Mouse (Mus musculus): ENCODE data around the gene Gm20671. TPM values are rescaled to one million over a fixed set of nuclear protein-coding genes. Genes with fewer than 3 reads are reported as not detected.
"Not testable (repeated sequence)": the region's sequence is repeated elsewhere in the genome, so short reads cannot be mapped to it uniquely, and the experiment has no call there.

The Gm20671 gene
- polyA plus RNA-seq, 1 experiment from 2014 or later: not detected

DNA sequence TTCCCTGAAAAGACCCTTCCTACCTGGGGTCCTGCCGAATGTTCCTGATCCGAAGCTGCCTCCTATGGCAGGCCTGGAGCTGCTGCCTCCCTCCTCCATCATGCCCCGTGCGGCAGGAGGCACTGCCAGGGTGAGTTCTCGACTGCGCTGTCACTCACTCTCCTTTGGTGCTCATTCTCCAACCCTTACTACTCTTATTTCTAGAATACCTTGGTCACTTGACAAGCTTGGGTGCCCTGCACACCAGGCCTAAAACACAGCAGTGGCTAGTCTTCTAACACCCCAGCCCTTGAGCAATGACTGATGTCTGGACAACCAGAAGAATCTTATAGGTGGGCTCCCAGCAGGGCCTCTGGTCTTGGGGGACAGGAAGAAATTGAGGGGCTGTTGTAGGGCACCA lies 93.0 kb downstream of the Gm20671 start:
- not testable (repeated sequence) for DNase-seq (ENCODE audit: low spot score); H3K9ac ChIP-seq (ENCODE audit: low read length); H3K4me3 ChIP-seq (ENCODE audit: low read depth, low read length); H3K4me2 ChIP-seq (ENCODE audit: low read length); H3K27ac ChIP-seq (ENCODE audit: low read depth, low read length); H3K36me3 ChIP-seq (ENCODE audit: control insufficient read depth, insufficient read depth, low read length); ATAC-seq; H3K27me3 ChIP-seq (replicated peaks; ENCODE audit: control insufficient read depth, insufficient read depth, low read length); H3K4me1 ChIP-seq (ENCODE audit: control insufficient read depth, insufficient read depth, low read length); H3K9me3 ChIP-seq (replicated peaks; ENCODE audit: control insufficient read depth, low read length)
- WGBS: 96% methylated on average over 6 of the region's 6 CpGs

DNA sequence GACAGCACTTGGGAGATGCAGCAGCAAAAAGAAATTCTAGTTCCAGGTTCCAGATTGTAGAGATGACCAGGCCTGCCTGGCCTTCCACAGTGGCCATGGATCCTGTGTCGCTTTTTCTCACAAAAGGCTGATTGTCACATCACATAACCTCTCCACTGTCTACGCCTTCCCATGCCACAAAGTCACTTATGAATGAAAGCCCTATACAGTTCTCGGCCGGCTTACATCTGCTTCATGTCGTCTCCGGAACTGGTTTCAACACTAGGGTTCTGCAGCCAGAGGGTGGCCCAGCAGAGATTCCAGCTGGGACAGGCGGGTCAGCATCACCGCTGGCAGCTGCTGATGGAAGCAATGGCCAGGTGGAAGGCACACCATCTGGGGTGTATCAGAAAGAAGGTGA lies 98.1 kb downstream of the Gm20671 start:
- Histone ChIP-seq H3K9me3 (replicated peaks; ENCODE audit: control insufficient read depth, low read length) (no peaks in the 10 kb centered on the region), H3K27ac (ENCODE audit: low read depth, low read length) (no peak overlapping the region), H3K4me1 (ENCODE audit: control insufficient read depth, insufficient read depth, low read length) (no peaks in the 10 kb centered on the region), H3K27me3 (replicated peaks; ENCODE audit: control insufficient read depth, insufficient read depth, low read length) (no peaks in the 10 kb centered on the region), H3K36me3 (ENCODE audit: control insufficient read depth, insufficient read depth, low read length) (no peaks in the 10 kb centered on the region), H3K9ac (ENCODE audit: low read length) (no peak overlapping the region), H3K4me3 (ENCODE audit: low read depth, low read length) (no peak overlapping the region), H3K4me2 (ENCODE audit: low read length) (no peak overlapping the region)
- ATAC-seq (no peak), DNase-seq (ENCODE audit: low spot score) (no peak)
- WGBS: 92% methylated on average over 8 of the region's 8 CpGs

DNA sequence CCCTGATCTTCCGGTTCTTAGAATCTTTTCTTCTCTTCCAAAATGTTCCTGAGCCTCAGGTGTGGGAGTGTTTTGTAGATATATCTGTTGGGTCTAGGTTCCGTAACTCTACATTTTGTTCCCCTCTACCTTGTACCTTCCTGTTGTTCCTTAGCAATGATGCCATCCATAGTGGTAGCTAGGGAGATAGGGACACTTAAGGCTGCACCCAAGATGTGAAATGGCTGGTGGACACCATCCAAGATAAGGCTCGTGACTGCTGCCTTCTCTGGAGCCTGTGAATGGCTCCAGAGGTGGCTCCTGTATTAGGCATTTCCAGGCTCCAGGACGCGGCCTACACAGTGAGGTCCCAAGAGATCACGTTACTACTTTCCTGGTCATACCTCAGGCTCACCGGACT lies 98.6 kb downstream of the Gm20671 start:
- no peak overlapping the region for H3K4me3 ChIP-seq (ENCODE audit: low read depth, low read length)
- no peaks in the 10 kb centered on the region for H3K36me3 ChIP-seq (ENCODE audit: control insufficient read depth, insufficient read depth, low read length)
- H3K9me3 ChIP-seq (replicated peaks; ENCODE audit: control insufficient read depth, low read length): no peaks in the 10 kb centered on the region
- H3K4me1 ChIP-seq (ENCODE audit: control insufficient read depth, insufficient read depth, low read length): no peaks in the 10 kb centered on the region
- DNase-seq (ENCODE audit: low spot score): no peak
- WGBS: 88% methylated on average over 7 of the region's 7 CpGs
- H3K9ac ChIP-seq (ENCODE audit: low read length): no peak overlapping the region
- no peak for ATAC-seq
- H3K27ac ChIP-seq (ENCODE audit: low read depth, low read length): no peak overlapping the region
- no peak overlapping the region for H3K4me2 ChIP-seq (ENCODE audit: low read length)
- no peaks in the 10 kb centered on the region for H3K27me3 ChIP-seq (replicated peaks; ENCODE audit: control insufficient read depth, insufficient read depth, low read length)

DNA sequence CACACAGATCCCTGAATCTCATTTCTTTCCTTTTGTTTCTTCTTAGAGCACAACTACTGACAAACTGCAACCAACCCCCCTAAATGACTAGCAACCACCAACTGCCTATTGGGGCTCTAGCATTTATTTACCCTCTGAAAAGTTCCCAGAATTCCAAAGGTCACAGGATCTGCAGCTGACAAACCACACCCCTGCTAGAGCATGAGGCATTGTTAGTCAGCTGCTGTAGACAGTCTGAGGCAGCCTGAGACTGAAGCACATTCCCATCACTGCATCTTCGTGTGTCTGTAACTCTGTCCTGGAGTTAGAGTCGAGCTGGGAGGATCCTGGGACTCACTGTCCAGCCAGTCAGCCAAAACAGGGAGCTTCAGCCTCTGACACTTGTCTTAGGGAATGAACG lies 101.5 kb downstream of the Gm20671 start:
- H3K27ac ChIP-seq (ENCODE audit: low read depth, low read length); DNase-seq (ENCODE audit: low spot score); H3K9ac ChIP-seq (ENCODE audit: low read length); H3K36me3 ChIP-seq (ENCODE audit: control insufficient read depth, insufficient read depth, low read length); H3K4me2 ChIP-seq (ENCODE audit: low read length); H3K4me3 ChIP-seq (ENCODE audit: low read depth, low read length); ATAC-seq; H3K4me1 ChIP-seq (ENCODE audit: control insufficient read depth, insufficient read depth, low read length); H3K9me3 ChIP-seq (replicated peaks; ENCODE audit: control insufficient read depth, low read length); H3K27me3 ChIP-seq (replicated peaks; ENCODE audit: control insufficient read depth, insufficient read depth, low read length): not testable (repeated sequence)
- 77% methylated on average over 3 of the region's 3 CpGs for WGBS

DNA sequence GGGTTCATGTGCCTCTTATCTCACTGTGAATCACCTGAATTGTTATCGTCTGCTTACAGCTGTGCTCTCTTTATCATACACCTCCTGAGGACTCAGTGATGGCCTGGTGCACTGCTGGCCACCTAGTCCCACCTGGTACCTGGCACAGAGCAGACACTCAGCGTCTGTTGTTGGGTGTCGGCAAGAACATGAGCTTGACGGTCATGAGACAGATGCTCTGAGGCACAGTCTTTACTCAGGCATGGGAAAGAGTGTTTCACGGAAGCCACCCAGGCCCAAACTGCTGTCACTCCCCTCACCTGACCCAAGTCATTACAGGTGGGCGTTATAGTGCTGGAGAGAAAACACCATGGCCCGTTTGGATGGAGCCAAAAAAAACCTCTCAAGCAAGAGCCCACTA lies 102.9 kb downstream of the Gm20671 start:
- H3K4me3 ChIP-seq (ENCODE audit: low read depth, low read length): no peak overlapping the region
- WGBS: 87% methylated on average over 7 of the region's 7 CpGs
- no peaks in the 10 kb centered on the region for H3K4me1 ChIP-seq (ENCODE audit: control insufficient read depth, insufficient read depth, low read length)
- H3K4me2 ChIP-seq (ENCODE audit: low read length): no peak overlapping the region
- no peak for DNase-seq (ENCODE audit: low spot score)
- H3K27ac ChIP-seq (ENCODE audit: low read depth, low read length): no peak overlapping the region
- no peak for ATAC-seq
- no peaks in the 10 kb centered on the region for H3K36me3 ChIP-seq (ENCODE audit: control insufficient read depth, insufficient read depth, low read length)
- H3K9ac ChIP-seq (ENCODE audit: low read length): no peak overlapping the region
- H3K9me3 ChIP-seq (replicated peaks; ENCODE audit: control insufficient read depth, low read length): no peaks in the 10 kb centered on the region
- no peaks in the 10 kb centered on the region for H3K27me3 ChIP-seq (replicated peaks; ENCODE audit: control insufficient read depth, insufficient read depth, low read length)

DNA sequence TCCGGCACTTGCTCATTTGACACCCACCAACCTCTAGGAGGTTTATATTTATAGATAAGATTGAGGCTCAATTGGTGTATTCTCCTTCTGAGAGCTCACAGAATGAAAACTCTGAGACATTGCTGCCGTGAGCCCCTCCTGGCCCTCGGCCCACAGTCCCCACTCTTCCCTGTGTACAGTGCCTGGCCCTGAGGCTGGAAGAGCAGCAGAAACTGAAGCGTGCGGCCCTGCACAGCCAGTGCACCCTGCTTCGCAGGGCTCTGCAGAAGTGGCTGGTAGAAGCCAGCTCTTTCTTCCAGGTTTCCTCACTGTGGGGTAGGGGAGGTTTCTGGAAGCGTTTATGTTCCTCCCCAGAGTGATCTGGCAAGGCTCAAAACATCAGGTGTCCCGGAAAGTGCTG lies 104.2 kb downstream of the Gm20671 start:
- not testable (repeated sequence) for H3K4me2 ChIP-seq (ENCODE audit: low read length); ATAC-seq; H3K4me3 ChIP-seq (ENCODE audit: low read depth, low read length); H3K4me1 ChIP-seq (ENCODE audit: control insufficient read depth, insufficient read depth, low read length); DNase-seq (ENCODE audit: low spot score); H3K27ac ChIP-seq (ENCODE audit: low read depth, low read length); H3K36me3 ChIP-seq (ENCODE audit: control insufficient read depth, insufficient read depth, low read length); H3K27me3 ChIP-seq (replicated peaks; ENCODE audit: control insufficient read depth, insufficient read depth, low read length); H3K9me3 ChIP-seq (replicated peaks; ENCODE audit: control insufficient read depth, low read length); H3K9ac ChIP-seq (ENCODE audit: low read length)
- WGBS: 88% methylated on average over 8 of the region's 8 CpGs

DNA sequence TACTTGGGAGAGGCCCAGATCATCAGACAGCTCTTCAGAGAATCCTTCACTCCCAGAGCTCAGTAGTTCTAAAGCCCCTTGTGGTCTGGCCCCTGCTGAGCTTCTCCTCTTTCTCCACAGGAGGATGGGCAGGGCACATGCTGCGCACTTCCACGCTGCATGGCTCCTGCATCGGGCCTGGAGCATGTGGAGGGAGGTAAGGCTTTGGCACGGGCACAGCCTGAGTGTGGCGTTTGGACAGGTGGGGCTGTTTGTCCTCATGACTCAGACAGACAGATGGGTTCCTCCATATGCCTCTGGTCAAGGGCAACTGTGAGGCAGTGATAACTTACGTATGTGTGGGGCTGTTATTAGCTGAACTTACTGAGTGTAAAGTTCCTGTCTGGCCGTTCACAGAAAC lies 104.6 kb downstream of the Gm20671 start:
- no peaks in the 10 kb centered on the region for H3K36me3 ChIP-seq (ENCODE audit: control insufficient read depth, insufficient read depth, low read length)
- DNase-seq (ENCODE audit: low spot score): no peak
- no peak for ATAC-seq
- H3K9me3 ChIP-seq (replicated peaks; ENCODE audit: control insufficient read depth, low read length): no peaks in the 10 kb centered on the region
- H3K4me1 ChIP-seq (ENCODE audit: control insufficient read depth, insufficient read depth, low read length): no peaks in the 10 kb centered on the region
- no peak overlapping the region for H3K4me2 ChIP-seq (ENCODE audit: low read length)
- H3K4me3 ChIP-seq (ENCODE audit: low read depth, low read length): no peak overlapping the region
- 73% methylated on average over 7 of the region's 7 CpGs for WGBS
- no peak overlapping the region for H3K9ac ChIP-seq (ENCODE audit: low read length)
- no peaks in the 10 kb centered on the region for H3K27me3 ChIP-seq (replicated peaks; ENCODE audit: control insufficient read depth, insufficient read depth, low read length)
- H3K27ac ChIP-seq (ENCODE audit: low read depth, low read length): no peak overlapping the region

DNA sequence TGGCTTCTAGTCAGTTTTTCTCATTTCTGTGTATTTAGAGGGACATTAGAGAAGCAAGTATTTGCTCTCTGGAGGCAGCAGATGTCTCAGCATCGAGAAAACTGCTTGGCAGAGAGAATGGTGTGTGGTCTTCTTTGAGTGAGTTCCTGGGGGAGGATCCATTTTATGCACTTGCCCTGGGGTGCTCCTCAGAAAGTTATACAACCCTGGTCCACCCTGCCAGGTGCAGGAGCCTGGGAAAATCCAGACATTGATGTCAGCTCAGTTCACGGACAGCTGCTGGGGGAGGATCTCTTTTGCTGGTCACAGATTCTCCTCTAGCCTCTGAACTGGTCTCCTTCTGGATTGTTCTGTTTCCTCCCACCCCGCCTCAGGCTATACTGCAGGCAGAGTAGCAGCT lies 105.6 kb downstream of the Gm20671 start:
- WGBS: 76% methylated on average over 3 of the region's 3 CpGs
- Histone ChIP-seq H3K9ac (ENCODE audit: low read length) (no peak overlapping the region), H3K4me3 (ENCODE audit: low read depth, low read length) (no peak overlapping the region), H3K27ac (ENCODE audit: low read depth, low read length) (no peak overlapping the region), H3K4me2 (ENCODE audit: low read length) (no peak overlapping the region), H3K36me3 (ENCODE audit: control insufficient read depth, insufficient read depth, low read length) (no peaks in the 10 kb centered on the region), H3K4me1 (ENCODE audit: control insufficient read depth, insufficient read depth, low read length) (no peaks in the 10 kb centered on the region), H3K9me3 (replicated peaks; ENCODE audit: control insufficient read depth, low read length) (no peaks in the 10 kb centered on the region), H3K27me3 (replicated peaks; ENCODE audit: control insufficient read depth, insufficient read depth, low read length) (no peaks in the 10 kb centered on the region)
- no peak for ATAC-seq
- no peak for DNase-seq (ENCODE audit: low spot score)

DNA sequence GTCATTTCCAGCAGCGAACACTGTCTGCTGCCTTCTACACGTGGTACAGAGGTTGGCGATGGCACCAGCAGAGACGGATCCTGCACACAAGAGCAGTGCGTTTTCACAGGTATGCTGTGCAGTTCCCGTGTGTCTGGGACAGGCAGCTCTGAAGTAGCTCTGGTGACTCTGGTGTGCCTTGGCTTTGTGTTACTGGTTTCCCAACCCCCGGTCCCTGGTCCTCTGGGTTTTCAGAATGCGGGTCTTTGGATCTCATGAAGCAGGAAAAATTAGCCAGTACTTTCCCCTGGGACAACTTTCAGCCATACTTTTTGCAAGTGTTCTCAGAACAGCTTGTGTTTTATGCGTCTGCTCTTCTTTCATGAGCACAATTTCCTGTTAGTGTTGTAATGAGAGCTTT lies 106.5 kb downstream of the Gm20671 start:
- DNase-seq (ENCODE audit: low spot score): no peak
- 86% methylated on average over 9 of the region's 9 CpGs for WGBS
- Histone ChIP-seq H3K4me2 (ENCODE audit: low read length) (no peak overlapping the region), H3K27me3 (replicated peaks; ENCODE audit: control insufficient read depth, insufficient read depth, low read length) (no peaks in the 10 kb centered on the region), H3K9ac (ENCODE audit: low read length) (no peak overlapping the region), H3K36me3 (ENCODE audit: control insufficient read depth, insufficient read depth, low read length) (no peaks in the 10 kb centered on the region), H3K4me1 (ENCODE audit: control insufficient read depth, insufficient read depth, low read length) (no peaks in the 10 kb centered on the region), H3K27ac (ENCODE audit: low read depth, low read length) (no peak overlapping the region), H3K9me3 (replicated peaks; ENCODE audit: control insufficient read depth, low read length) (no peaks in the 10 kb centered on the region), H3K4me3 (ENCODE audit: low read depth, low read length) (no peak overlapping the region)
- ATAC-seq: no peak

DNA sequence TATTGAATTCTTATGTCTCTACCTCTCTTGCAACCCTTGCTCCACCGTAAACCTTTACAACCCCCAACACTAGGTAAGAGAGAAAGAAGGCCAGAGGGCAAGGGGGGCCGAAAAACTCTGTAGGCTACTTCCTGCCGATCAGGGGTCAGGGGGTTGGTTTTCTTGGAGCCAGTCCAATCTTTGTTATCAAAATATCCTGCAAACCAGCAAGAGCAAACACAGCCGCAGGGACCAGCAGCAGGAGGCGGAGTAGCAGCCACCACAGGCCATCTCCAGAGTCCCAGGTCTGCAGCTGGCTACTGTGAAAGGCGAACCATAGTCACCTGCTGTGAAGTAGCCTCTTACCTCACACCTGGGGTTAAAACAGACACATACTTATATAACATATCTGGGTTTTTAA lies 108.0 kb downstream of the Gm20671 start:
- no peak for ATAC-seq
- no peak overlapping the region for H3K27ac ChIP-seq (ENCODE audit: low read depth, low read length)
- WGBS: 75% methylated on average over 6 of the region's 6 CpGs

More for the DNA sequence above, 108.0 kb downstream of the Gm20671 start:
- no peak overlapping the region for H3K9ac ChIP-seq (ENCODE audit: low read length)
- no peaks in the 10 kb centered on the region for H3K9me3 ChIP-seq (replicated peaks; ENCODE audit: control insufficient read depth, low read length)
- no peak for DNase-seq (ENCODE audit: low spot score)
- no peak overlapping the region for H3K4me2 ChIP-seq (ENCODE audit: low read length)
- no peaks in the 10 kb centered on the region for H3K36me3 ChIP-seq (ENCODE audit: control insufficient read depth, insufficient read depth, low read length)
- no peaks in the 10 kb centered on the region for H3K4me1 ChIP-seq (ENCODE audit: control insufficient read depth, insufficient read depth, low read length)
- H3K27me3 ChIP-seq (replicated peaks; ENCODE audit: control insufficient read depth, insufficient read depth, low read length): no peaks in the 10 kb centered on the region
- H3K4me3 ChIP-seq (ENCODE audit: low read depth, low read length): no peak overlapping the region

Measured in forebrain, embryonic 14.5 days (tissue).